Mouse (Mus musculus) cerebellum, adult 8-10 months (tissue): Measurements from ENCODE around the gene Ina.

Source experiments
- DNase-seq: peaks from one replicate; pipeline ENCODE4 v3.0.0; 2022

Ina gene

GRCm38 (mm10) chr19:47016487-47016886 is 2.0 kb downstream of the Ina start:
- DNase-seq, result no peak

GRCm38 (mm10) chr19:47017831-47018230 is 3.3 kb downstream of the Ina start:
- DNase-seq, result no peak

GRCm38 (mm10) chr19:47018330-47018729 is 3.8 kb downstream of the Ina start:
- DNase-seq, result no peak

- no peak for DNase-seq
Measured at GRCm38 (mm10) chr19:47019326-47019725, 4.8 kb downstream of the Ina start.

GRCm38 (mm10) chr19:47022709-47023108 is 8.2 kb downstream of the Ina start:
- no peak for DNase-seq

- DNase-seq, result no peak
Measured at GRCm38 (mm10) chr19:47023546-47023945, 9.0 kb downstream of the Ina start.

GRCm38 (mm10) chr19:47024954-47025353 is 10.5 kb downstream of the Ina start:
- no peak for DNase-seq

- no peak for DNase-seq
Measured at GRCm38 (mm10) chr19:47026513-47026912, 12.0 kb downstream of the Ina start.

GRCm38 (mm10) chr19:47029796-47030195 is 15.3 kb downstream of the Ina start:
- DNase-seq, result no peak

- DNase-seq, result no peak
Measured at GRCm38 (mm10) chr19:47031770-47032169, 17.3 kb downstream of the Ina start.

- no peak for DNase-seq
Measured at GRCm38 (mm10) chr19:47034916-47035315, 20.4 kb downstream of the Ina start.

- DNase-seq, result no peak
Measured at GRCm38 (mm10) chr19:47036596-47036995, 22.1 kb downstream of the Ina start.

GRCm38 (mm10) chr19:47040720-47041473 is 26.4 kb downstream of the Ina start:
- DNase-seq, result no peak

GRCm38 (mm10) chr19:47043608-47044007 is 29.1 kb downstream of the Ina start:
- no peak for DNase-seq

- no peak for DNase-seq
Measured at GRCm38 (mm10) chr19:47046343-47046742, 31.8 kb downstream of the Ina start.

GRCm38 (mm10) chr19:47047236-47047833 is 32.8 kb downstream of the Ina start:
- no peak for DNase-seq

- DNase-seq, result no peak
Measured at GRCm38 (mm10) chr19:47049061-47049460, 34.6 kb downstream of the Ina start.

GRCm38 (mm10) chr19:47049840-47050239 is 35.3 kb downstream of the Ina start:
- DNase-seq, result no peak

- peak; percentile 83 for DNase-seq
Measured at GRCm38 (mm10) chr19:47050271-47051032, 36.0 kb downstream of the Ina start, which contains the start of gene Pcgf6. Gene Pcgf6 (minus strand): TSS chr19:47050906.

GRCm38 (mm10) chr19:47052927-47053326 is 38.4 kb downstream of the Ina start:
- no peak for DNase-seq

GRCm38 (mm10) chr19:47053471-47053870 is 39.0 kb downstream of the Ina start:
- no peak for DNase-seq

GRCm38 (mm10) chr19:47057684-47058083 is 43.2 kb downstream of the Ina start:
- DNase-seq, result no peak

- DNase-seq, result no peak
Measured at GRCm38 (mm10) chr19:47065860-47066259, 51.4 kb downstream of the Ina start.
